Mouse (Mus musculus): ENCODE results near the gene Gm10563. TPM values are rescaled to one million over a fixed set of nuclear protein-coding genes. Genes with fewer than 3 reads are reported as not detected.

The Gm10563 gene
- not detected for total RNA-seq (2023)

GRCm38 (mm10) chr4:155645308-155645707, at the start of gene Gm10563:
Gene Gm10563 (minus strand): TSS chr4:155645408.

GRCm38 (mm10) chr4:155694111-155694481, 48.9 kb upstream of the Gm10563 start, which contains the start of gene Fndc10:
Gene Fndc10 (plus strand): TSS chr4:155694342.

GRCm38 (mm10) chr4:155668689-155669597, 23.7 kb upstream of the Gm10563 start, which contains the start of gene Mib2:
Gene Mib2 (minus strand): TSS chr4:155669198.

DNA sequence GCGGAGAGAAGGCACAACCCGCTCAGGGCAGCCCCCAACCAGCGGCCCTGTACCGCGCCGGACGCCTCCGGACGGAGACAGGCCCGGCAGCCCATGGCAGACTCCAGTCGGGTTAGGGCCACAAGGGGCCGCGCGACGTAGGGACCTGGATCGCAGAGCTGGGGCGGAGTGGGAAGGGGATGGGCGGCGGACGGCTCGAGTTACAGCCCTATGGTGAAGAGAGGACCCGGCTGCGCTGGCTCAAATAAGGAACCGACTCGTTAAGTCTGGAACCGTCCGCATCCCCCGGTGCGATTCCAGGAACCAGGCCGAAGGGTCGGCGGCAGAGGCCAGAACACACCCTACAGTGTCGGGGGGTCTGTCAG, 7.9 kb upstream of the Gm10563 start, which contains the start of gene Mmp23:
Mmp23 (minus strand) TSS at position 299 of the 365 bp plus-strand sequence.

GRCm38 (mm10) chr4:155624338-155625291, 20.6 kb downstream of the Gm10563 start, which contains the start of gene Cdk11b:
Gene Cdk11b (plus strand): TSS chr4:155624854.

DNA sequence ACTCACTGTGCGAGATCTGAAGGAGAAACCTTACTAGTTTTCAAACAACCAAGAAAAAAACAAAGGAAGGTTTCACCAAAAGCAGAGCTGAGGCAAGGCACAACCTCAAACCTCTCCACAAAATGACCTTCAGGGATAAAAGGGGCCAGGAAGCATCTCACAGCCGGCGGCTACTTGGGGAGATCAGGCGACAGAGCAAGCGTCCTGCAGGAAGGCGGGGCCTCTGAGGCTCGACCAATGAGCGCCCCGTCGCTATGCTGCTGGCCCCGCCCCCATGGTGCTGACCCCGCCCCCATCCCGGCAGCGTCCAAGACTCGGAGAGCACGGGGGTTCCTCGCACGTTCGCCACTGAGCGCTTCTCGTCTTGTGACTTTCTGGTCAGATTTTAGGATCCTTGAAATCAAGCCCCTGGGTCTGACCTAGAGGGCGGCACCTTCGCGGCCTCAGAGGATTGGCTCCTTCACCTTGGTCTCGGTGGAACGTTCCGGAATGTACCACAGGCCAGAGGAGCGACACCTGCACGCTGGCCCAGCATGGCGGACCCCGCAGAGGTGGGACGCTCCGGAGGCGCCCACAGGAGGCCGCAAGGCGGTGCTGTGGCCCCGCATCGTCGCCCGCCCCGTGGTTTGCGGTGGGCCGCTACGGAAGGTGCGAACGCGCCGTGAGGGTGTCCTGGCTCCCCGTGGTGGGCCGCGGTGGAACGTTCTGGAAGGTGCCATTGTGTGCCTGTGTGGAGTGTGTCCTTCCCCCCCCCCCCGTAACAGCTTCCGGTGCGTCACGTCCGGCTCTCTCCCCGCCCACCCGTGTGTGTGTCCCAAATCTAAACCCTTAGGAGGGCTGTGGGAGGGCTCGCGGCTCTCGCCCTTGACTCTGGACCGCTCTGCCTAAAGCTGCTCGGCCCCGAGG, 43.9 kb downstream of the Gm10563 start, which contains the start of gene Slc35e2:
Slc35e2 (plus strand) TSS at position 326 of the 906 bp plus-strand sequence.

Other genes with a start within 250 kb of the Gm10563 start
- gene Gabrd, start 247.3 kb downstream of the Gm10563 start, total RNA-seq (2023): not detected
- under 1 TPM; 0.48 to 0.55 TPM for gene Cfap74, start 236.2 kb downstream of the Gm10563 start, total RNA-seq (2023)
- not detected for gene Tmem52, start 176.3 kb downstream of the Gm10563 start, total RNA-seq (2023)
- 100 to 1,000 TPM; 248 to 278 TPM for gene Gnb1, start 154.0 kb downstream of the Gm10563 start, total RNA-seq (2023)
- 100 to 1,000 TPM; 330 to 334 TPM for gene Nadk, start 83.0 kb downstream of the Gm10563 start, total RNA-seq (2023)
- gene Slc35e2, start 44.0 kb downstream of the Gm10563 start, total RNA-seq (2023): 10 to 100 TPM; 16.7 to 17.2 TPM
- 100 to 1,000 TPM; 112 to 122 TPM for gene Cdk11b, start 20.6 kb downstream of the Gm10563 start, total RNA-seq (2023)
- gene Mmp23, start 8.0 kb upstream of the Gm10563 start, total RNA-seq (2023): under 1 TPM; 0.39 to 0.75 TPM
- gene Mib2, start 23.8 kb upstream of the Gm10563 start, total RNA-seq (2023): 10 to 100 TPM; 36.8 TPM
- under 1 TPM; 0.49 to 0.57 TPM for gene Fndc10, start 48.9 kb upstream of the Gm10563 start, total RNA-seq (2023)
- gene Ssu72, start 59.4 kb upstream of the Gm10563 start, total RNA-seq (2023): 10 to 100 TPM; 87.7 to 96.0 TPM
- gene Tmem240, start 89.4 kb upstream of the Gm10563 start, total RNA-seq (2023): under 1 TPM; 0.18 to 0.20 TPM
- gene Atad3a, start 115.7 kb upstream of the Gm10563 start, total RNA-seq (2023): 10 to 100 TPM; 14.9 to 15.3 TPM
- under 1 TPM; 0.09 to 0.11 TPM for gene Vwa1, start 129.3 kb upstream of the Gm10563 start, total RNA-seq (2023)
- gene Tmem88b, start 140.5 kb upstream of the Gm10563 start, total RNA-seq (2023): not detected
- not detected for gene Ankrd65, start 145.0 kb upstream of the Gm10563 start, total RNA-seq (2023)
- 10 to 100 TPM; 47.8 to 55.1 TPM for gene Mrpl20, start 157.5 kb upstream of the Gm10563 start, total RNA-seq (2023)
- 100 to 1,000 TPM; 114 to 134 TPM for gene Ccnl2, start 167.1 kb upstream of the Gm10563 start, total RNA-seq (2023)
- gene Aurkaip1, start 185.9 kb upstream of the Gm10563 start, total RNA-seq (2023): 10 to 100 TPM; 81.9 to 91.0 TPM
- 1 to 10 TPM in 1 of 2 experiments, under 1 TPM in 1; 0.57 to 1.3 TPM for gene Mxra8, start 194.3 kb upstream of the Gm10563 start, total RNA-seq (2023)
- 10 to 100 TPM; 43.2 to 47.3 TPM for gene Dvl1, start 202.0 kb upstream of the Gm10563 start, total RNA-seq (2023)
- gene Tas1r3, start 218.0 kb upstream of the Gm10563 start, total RNA-seq (2023): 1 to 10 TPM; 2.5 to 2.7 TPM
- 10 to 100 TPM; 17.2 to 22.4 TPM for gene Cptp, start 224.0 kb upstream of the Gm10563 start, total RNA-seq (2023)
- 10 to 100 TPM; 35.3 to 37.1 TPM for gene Ints11, start 224.1 kb upstream of the Gm10563 start, total RNA-seq (2023)
- gene Pusl1, start 246.4 kb upstream of the Gm10563 start, total RNA-seq (2023): 10 to 100 TPM; 10.8 to 11.2 TPM
- gene Acap3, start 246.4 kb upstream of the Gm10563 start, total RNA-seq (2023): 10 to 100 TPM; 59.6 to 69.9 TPM